Mouse (Mus musculus): ENCODE measurements around the gene Fbxl21.

Gene Fbxl21

GRCm38 (mm10) chr13:56581512-56581911, 59.2 kb downstream of the Fbxl21 start:
- no peak for DNase-seq (ENCODE audit: low spot score in 2 of 2)

- no peak for DNase-seq (ENCODE audit: low spot score in 2 of 2)
These were observed 59.7 kb downstream of the Fbxl21 start for GRCm38 (mm10) chr13:56581961-56582434.

- no peak for DNase-seq (ENCODE audit: low spot score in 2 of 2)
These were observed 60.4 kb downstream of the Fbxl21 start for GRCm38 (mm10) chr13:56582720-56583119.

GRCm38 (mm10) chr13:56586046-56586445, 63.8 kb downstream of the Fbxl21 start:
- DNase-seq (ENCODE audit: low spot score in 2 of 2) = no peak
